Mouse (Mus musculus): ENCODE data around the gene Fndc11. TPM values are rescaled to one million over a fixed set of nuclear protein-coding genes. Genes with fewer than 3 reads are reported as not detected.

The Fndc11 gene
- polyA plus RNA-seq, 1 experiment from 2014 or later, result not detected

GRCm38 (mm10) chr2:181227122-181227521, 7.3 kb downstream of the Fndc11 start:
- Histone ChIP-seq H3K4me3 (no peak overlapping the region), H3K27ac (replicated peaks) (no peak overlapping the region), H3K27me3 (no peaks in the 10 kb centered on the region), H3K36me3 (no peaks in the 10 kb centered on the region), H3K9me3 (no peaks in the 10 kb centered on the region), H3K9ac (replicated peaks) (no peak overlapping the region), H3K4me2 (replicated peaks) (no peak overlapping the region), H3K4me1 (no peaks in the 10 kb centered on the region)
- WGBS, result 82% methylated on average over 3 of the region's 3 CpGs
- ATAC-seq (replicated peaks), result no peak

GRCm38 (mm10) chr2:181228335-181228734, 8.5 kb downstream of the Fndc11 start:
- ATAC-seq (replicated peaks), result no peak
- no peak overlapping the region for H3K9ac ChIP-seq (replicated peaks)
- no peaks in the 10 kb centered on the region for H3K36me3 ChIP-seq
- H3K4me3 ChIP-seq, result no peak overlapping the region
- no peaks in the 10 kb centered on the region for H3K27me3 ChIP-seq
- no peaks in the 10 kb centered on the region for H3K4me1 ChIP-seq
- no peak overlapping the region for H3K27ac ChIP-seq (replicated peaks)
- H3K9me3 ChIP-seq, result no peaks in the 10 kb centered on the region
- WGBS, result 83% methylated on average over 1 of the region's 1 CpGs
- H3K4me2 ChIP-seq (replicated peaks), result no peak overlapping the region

- Histone ChIP-seq H3K9ac (replicated peaks) (no peak overlapping the region), H3K4me3 (no peak overlapping the region), H3K36me3 (no peaks in the 10 kb centered on the region), H3K9me3 (no peaks in the 10 kb centered on the region), H3K27ac (replicated peaks) (no peak overlapping the region), H3K4me1 (no peaks in the 10 kb centered on the region), H3K27me3 (no peaks in the 10 kb centered on the region), H3K4me2 (replicated peaks) (no peak overlapping the region)
- WGBS, result 76% methylated on average over 20 of the region's 20 CpGs
- ATAC-seq (replicated peaks), result 0 out of 2 replicates have a peak, but pooled peaks have one; percentile 38
These were observed 11.4 kb downstream of the Fndc11 start for GRCm38 (mm10) chr2:181231171-181231570.

- Histone ChIP-seq H3K36me3 (no peaks in the 10 kb centered on the region), H3K27me3 (no peaks in the 10 kb centered on the region), H3K27ac (replicated peaks) (no peak overlapping the region), H3K4me3 (no peak overlapping the region), H3K4me2 (replicated peaks) (no peak overlapping the region), H3K9me3 (no peaks in the 10 kb centered on the region), H3K4me1 (no peaks in the 10 kb centered on the region), H3K9ac (replicated peaks) (no peak overlapping the region)
- ATAC-seq (replicated peaks), result no peak
- WGBS, result 90% methylated on average over 15 of the region's 15 CpGs
These were observed 13.6 kb downstream of the Fndc11 start for GRCm38 (mm10) chr2:181233443-181233842.

- Histone ChIP-seq H3K4me3 (no peak overlapping the region), H3K4me2 (replicated peaks) (no peak overlapping the region), H3K27ac (replicated peaks) (no peak overlapping the region), H3K4me1 (no peaks in the 10 kb centered on the region), H3K27me3 (no peaks in the 10 kb centered on the region), H3K9ac (replicated peaks) (no peak overlapping the region), H3K36me3 (no peaks in the 10 kb centered on the region), H3K9me3 (no peaks in the 10 kb centered on the region)
- ATAC-seq (replicated peaks), result no peak
- 91% methylated on average over 11 of the region's 11 CpGs for WGBS
These were observed 14.9 kb downstream of the Fndc11 start for GRCm38 (mm10) chr2:181234680-181235079.

- H3K27ac ChIP-seq (replicated peaks), result no peak overlapping the region
- no peak overlapping the region for H3K4me3 ChIP-seq
- H3K9ac ChIP-seq (replicated peaks), result no peak overlapping the region
- no peaks in the 10 kb centered on the region for H3K4me1 ChIP-seq
- no peaks in the 10 kb centered on the region for H3K36me3 ChIP-seq
- no peaks in the 10 kb centered on the region for H3K9me3 ChIP-seq
- 88% methylated on average over 23 of the region's 23 CpGs for WGBS
- H3K4me2 ChIP-seq (replicated peaks), result no peak overlapping the region
- no peak for ATAC-seq (replicated peaks)
- no peaks in the 10 kb centered on the region for H3K27me3 ChIP-seq
These were observed 16.1 kb downstream of the Fndc11 start for GRCm38 (mm10) chr2:181235681-181236566.

- 91% methylated on average over 17 of the region's 17 CpGs for WGBS
These were observed 17.6 kb downstream of the Fndc11 start for GRCm38 (mm10) chr2:181237251-181238014.

GRCm38 (mm10) chr2:181238091-181238610, 18.3 kb downstream of the Fndc11 start:
- WGBS, result 73% methylated on average over 10 of the region's 10 CpGs

More at GRCm38 (mm10) chr2:181237251-181238014, 17.6 kb downstream of the Fndc11 start:
- no peak for ATAC-seq (replicated peaks)
- Histone ChIP-seq H3K27ac (replicated peaks) (no peak overlapping the region), H3K4me3 (no peak overlapping the region), H3K27me3 (no peaks in the 10 kb centered on the region), H3K4me1 (0 out of 2 replicates have a peak, but pooled peaks cover 2% of the 10 kb centered on the region), H3K36me3 (no peaks in the 10 kb centered on the region), H3K4me2 (replicated peaks) (no peak overlapping the region), H3K9ac (replicated peaks) (no peak overlapping the region), H3K9me3 (no peaks in the 10 kb centered on the region)

GRCm38 (mm10) chr2:181238861-181239260, 19.0 kb downstream of the Fndc11 start:
- no peaks in the 10 kb centered on the region for H3K36me3 ChIP-seq
- ATAC-seq (replicated peaks), result no peak
- H3K27ac ChIP-seq (replicated peaks), result no peak overlapping the region
- 59% methylated on average over 2 of the region's 2 CpGs for WGBS
- H3K4me3 ChIP-seq, result no peak overlapping the region
- H3K4me1 ChIP-seq, result 0 out of 2 replicates have a peak, but pooled peaks cover 2% of the 10 kb centered on the region
- no peaks in the 10 kb centered on the region for H3K27me3 ChIP-seq
- no peaks in the 10 kb centered on the region for H3K9me3 ChIP-seq
- no peak overlapping the region for H3K9ac ChIP-seq (replicated peaks)
- H3K4me2 ChIP-seq (replicated peaks), result no peak overlapping the region

More at GRCm38 (mm10) chr2:181238091-181238610, 18.3 kb downstream of the Fndc11 start:
- Histone ChIP-seq H3K9me3 (no peaks in the 10 kb centered on the region), H3K27ac (replicated peaks) (no peak overlapping the region), H3K4me1 (0 out of 2 replicates have a peak, but pooled peaks cover 2% of the 10 kb centered on the region), H3K9ac (replicated peaks) (no peak overlapping the region), H3K27me3 (no peaks in the 10 kb centered on the region), H3K4me3 (no peak overlapping the region), H3K4me2 (replicated peaks) (no peak overlapping the region), H3K36me3 (no peaks in the 10 kb centered on the region)
- no peak for ATAC-seq (replicated peaks)

- 95% methylated on average over 9 of the region's 9 CpGs for WGBS
- no peak overlapping the region for H3K4me2 ChIP-seq (replicated peaks)
- no peak for ATAC-seq (replicated peaks)
- H3K4me1 ChIP-seq, result 0 out of 2 replicates have a peak, but pooled peaks cover 2% of the 10 kb centered on the region
- H3K27ac ChIP-seq (replicated peaks), result no peak overlapping the region
- H3K4me3 ChIP-seq, result no peak overlapping the region
- no peaks in the 10 kb centered on the region for H3K27me3 ChIP-seq
- H3K36me3 ChIP-seq, result no peaks in the 10 kb centered on the region
- H3K9ac ChIP-seq (replicated peaks), result no peak overlapping the region
- no peaks in the 10 kb centered on the region for H3K9me3 ChIP-seq
These were observed 19.4 kb downstream of the Fndc11 start for GRCm38 (mm10) chr2:181239261-181239660.

GRCm38 (mm10) chr2:181240806-181241440, 21.1 kb downstream of the Fndc11 start:
- no peak for ATAC-seq (replicated peaks)
- WGBS, result 92% methylated on average over 13 of the region's 13 CpGs
- no peaks in the 10 kb centered on the region for H3K27me3 ChIP-seq
- H3K4me1 ChIP-seq, result 0 out of 2 replicates have a peak, but pooled peaks cover 2% of the 10 kb centered on the region
- no peak overlapping the region for H3K27ac ChIP-seq (replicated peaks)
- no peak overlapping the region for H3K9ac ChIP-seq (replicated peaks)
- H3K36me3 ChIP-seq, result no peaks in the 10 kb centered on the region
- H3K4me3 ChIP-seq, result no peak overlapping the region
- no peaks in the 10 kb centered on the region for H3K9me3 ChIP-seq
- H3K4me2 ChIP-seq (replicated peaks), result no peak overlapping the region

Data from forebrain, embryonic 15.5 days (tissue).